Comparison of ENCODE assay signal across 8 mouse cellular contexts in the genomic region with DNA sequence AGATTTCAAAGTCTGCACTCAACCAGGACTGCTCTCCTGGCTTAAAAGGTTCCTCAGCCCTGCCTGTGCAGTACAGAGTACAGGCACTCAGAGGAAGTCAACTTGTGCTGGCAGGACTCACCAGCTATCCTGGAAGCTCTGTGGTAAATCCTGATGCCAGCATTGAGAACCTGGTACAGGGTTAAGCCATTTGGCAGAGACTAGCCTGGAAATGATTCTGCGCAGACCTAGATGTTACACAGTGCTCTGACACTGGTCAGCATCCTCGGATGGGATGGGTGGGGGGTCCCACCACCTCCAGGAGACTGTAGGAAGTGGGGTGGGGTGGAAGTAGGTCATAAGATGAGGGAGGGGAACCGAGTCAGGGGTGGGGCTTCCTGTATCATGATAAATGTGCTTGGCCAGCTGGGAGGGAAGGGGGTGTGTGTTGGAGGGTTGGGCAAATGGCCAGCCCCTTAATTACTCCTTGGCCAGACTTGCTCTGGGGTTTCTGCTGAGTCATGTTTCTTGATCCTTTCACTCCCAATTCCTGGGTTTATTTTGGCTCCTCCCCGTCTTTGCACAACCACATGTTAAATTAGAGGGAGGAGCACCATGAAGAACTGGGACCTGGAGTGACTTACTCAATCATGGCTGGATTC. TPM values are rescaled to one million over a fixed set of nuclear protein-coding genes. Genes with fewer than 3 reads are reported as not detected.
DNase-seq lines count a peak whose midpoint lies in the region; ATAC-seq and TF ChIP-seq lines count a peak whose summit lies in the region.

No protein-coding gene starts in this region.

- H3K9ac ChIP-seq in heart, embryonic 11.5 days (ENCODE audit: low read depth, low read length): no peak overlapping the region
- H3K9ac ChIP-seq in heart, embryonic 12.5 days: no peak overlapping the region
- no peak overlapping the region for H3K9ac ChIP-seq in limb, embryonic 13.5 days

- no peaks in the 10 kb centered on the region for H3K9me3 ChIP-seq in heart, embryonic 11.5 days (replicated peaks; ENCODE audit: control insufficient read depth, low read length)
- 0 out of 2 replicates have a peak, but pooled peaks cover 4% of the 10 kb centered on the region for H3K9me3 ChIP-seq in heart, embryonic 12.5 days (replicated peaks)
- H3K9me3 ChIP-seq in limb, embryonic 13.5 days: no peaks in the 10 kb centered on the region; the same call in 1 of the 2 replicates
- no peaks in the 10 kb centered on the region; the same call in 1 of the 2 replicates for H3K9me3 ChIP-seq in midbrain, embryonic 10.5 days (replicated peaks)

- H3K27me3 ChIP-seq in heart, embryonic 11.5 days (ENCODE audit: control insufficient read depth, insufficient read depth, low read length): no peaks in the 10 kb centered on the region
- no peaks in the 10 kb centered on the region for H3K27me3 ChIP-seq in heart, embryonic 12.5 days (replicated peaks)
- H3K27me3 ChIP-seq in limb, embryonic 13.5 days: no peaks in the 10 kb centered on the region
- H3K27me3 ChIP-seq in midbrain, embryonic 10.5 days (ENCODE audit: low read depth, poor library complexity, severe bottlenecking): no peaks in the 10 kb centered on the region

- H3K4me1 ChIP-seq in heart, embryonic 11.5 days (ENCODE audit: control insufficient read depth, insufficient read depth, low read length): peaks cover 18% of the 10 kb centered on the region; the same call in 1 of the 2 replicates
- peaks cover 34% of the 10 kb centered on the region for H3K4me1 ChIP-seq in heart, embryonic 12.5 days (replicated peaks)
- peaks cover 33% of the 10 kb centered on the region for H3K4me1 ChIP-seq in limb, embryonic 13.5 days
- peaks cover 33% of the 10 kb centered on the region for H3K4me1 ChIP-seq in midbrain, embryonic 10.5 days

- H3K27ac ChIP-seq in heart, embryonic 11.5 days (ENCODE audit: low read depth, low read length): no peak overlapping the region
- peak overlapping the region; percentile 22; the same call in 1 of the 2 replicates for H3K27ac ChIP-seq in heart, embryonic 12.5 days (ENCODE audit: poor library complexity, severe bottlenecking)
- H3K27ac ChIP-seq in limb, embryonic 13.5 days: peak overlapping the region; percentile 44; the same call in 1 of the 2 replicates
- H3K27ac ChIP-seq in left cerebral cortex, adult 2 months: no peak overlapping the region
- H3K27ac ChIP-seq in midbrain, embryonic 10.5 days (replicated peaks): no peak overlapping the region

- peak; percentile 99 for DNase-seq in heart, adult 11 months
- peak; percentile 98 for DNase-seq in adipocyte (ENCODE audit: low spot score)
- DNase-seq in skeletal muscle tissue, adult 2 months (ENCODE audit: low read depth, low spot score): peak; percentile 64
- DNase-seq in left cerebral cortex, adult 2 months (ENCODE audit: extremely low spot score in 1 of 2, low spot score in 2 of 2): no peak
- no peak for DNase-seq in midbrain, embryonic 10.5 days (ENCODE audit: low spot score)

- WGBS in heart, embryonic 11.5 days (ENCODE audit: insufficient replicate concordance): 67% methylated on average over 4 of the region's 4 CpGs
- WGBS in heart, embryonic 12.5 days: 63% methylated on average over 4 of the region's 4 CpGs
- 51% methylated on average over 4 of the region's 4 CpGs for WGBS in limb, embryonic 13.5 days
- WGBS in midbrain, embryonic 10.5 days: 78% methylated on average over 4 of the region's 4 CpGs

- H3K4me2 ChIP-seq in heart, embryonic 11.5 days: no peak overlapping the region
- no peak overlapping the region for H3K4me2 ChIP-seq in heart, embryonic 12.5 days
- no peak overlapping the region for H3K4me2 ChIP-seq in limb, embryonic 13.5 days (replicated peaks)

- ATAC-seq in heart, embryonic 11.5 days (replicated peaks; ENCODE audit: insufficient number of reproducible peaks, low FRiP score, low TSS enrichment): no peak
- ATAC-seq in heart, embryonic 12.5 days (ENCODE audit: insufficient number of reproducible peaks, low FRiP score): no peak
- no peak for ATAC-seq in limb, embryonic 13.5 days (ENCODE audit: low FRiP score, low read depth)

- intact Hi-C loops in left cerebral cortex, adult 2 months (cut with DNase I): no loop called here

- H3K4me3 ChIP-seq in heart, embryonic 11.5 days (ENCODE audit: low read depth, low read length): no peak overlapping the region
- no peak overlapping the region for H3K4me3 ChIP-seq in heart, embryonic 12.5 days
- no peak overlapping the region for H3K4me3 ChIP-seq in limb, embryonic 13.5 days
- H3K4me3 ChIP-seq in left cerebral cortex, adult 2 months: no peak overlapping the region
- H3K4me3 ChIP-seq in midbrain, embryonic 10.5 days: no peak overlapping the region

- no peak for TF ChIP-seq CTCF in left cerebral cortex, adult 2 months (IDR thresholded peaks at IDR 0.05)

- H3K36me3 ChIP-seq in heart, embryonic 11.5 days (ENCODE audit: control insufficient read depth, insufficient read depth, low read length): peaks cover 18% of the 10 kb centered on the region
- H3K36me3 ChIP-seq in heart, embryonic 12.5 days: peaks cover 36% of the 10 kb centered on the region
- H3K36me3 ChIP-seq in limb, embryonic 13.5 days: peaks cover 38% of the 10 kb centered on the region
- peaks cover 37% of the 10 kb centered on the region for H3K36me3 ChIP-seq in midbrain, embryonic 10.5 days

RNA-seq across cellular contexts. Expression of gene Mocs1, which starts 4.0 kb away (rescaled TPM):
- polyA plus RNA-seq in heart, embryonic 11.5 days (2014; fragmentation: Nextera tagmentation; extraction: Ambion mirVana): 7.3 and 8.7 TPM in 2 replicates
- polyA plus RNA-seq in heart, embryonic 12.5 days (2016; fragmentation: Nextera tagmentation; extraction: Ambion mirVana): 6.6 TPM in 2 replicates
- 5.4 and 5.5 TPM in 2 replicates for polyA plus RNA-seq in limb, embryonic 13.5 days (2015; fragmentation: Nextera tagmentation; extraction: Ambion mirVana)
- 10 to 100 TPM; 13.9 to 15.6 TPM for total RNA-seq in left cerebral cortex, adult 2 months (2021)
- 4.9 and 5.2 TPM in 2 replicates for polyA plus RNA-seq in midbrain, embryonic 10.5 days (2016; fragmentation: Nextera tagmentation; extraction: Ambion mirVana)

Comparison
In these comparisons a context has a peak if more than half of its experiments do, and no peak if none do; other contexts are left out.
1. H3K27ac ChIP-seq: peak in heart, embryonic 12.5 days (single experiment) and limb, embryonic 13.5 days (single experiment); none in heart, embryonic 11.5 days (single experiment), left cerebral cortex, adult 2 months (single experiment) and midbrain, embryonic 10.5 days (single experiment).
2. DNase-seq: peak in heart, adult 11 months (single experiment), adipocyte (single experiment) and skeletal muscle tissue, adult 2 months (single experiment); none in left cerebral cortex, adult 2 months (0 of 2) and midbrain, embryonic 10.5 days (single experiment).